Mouse (Mus musculus): Measurements from ENCODE around the gene Sumo1.

DNA sequence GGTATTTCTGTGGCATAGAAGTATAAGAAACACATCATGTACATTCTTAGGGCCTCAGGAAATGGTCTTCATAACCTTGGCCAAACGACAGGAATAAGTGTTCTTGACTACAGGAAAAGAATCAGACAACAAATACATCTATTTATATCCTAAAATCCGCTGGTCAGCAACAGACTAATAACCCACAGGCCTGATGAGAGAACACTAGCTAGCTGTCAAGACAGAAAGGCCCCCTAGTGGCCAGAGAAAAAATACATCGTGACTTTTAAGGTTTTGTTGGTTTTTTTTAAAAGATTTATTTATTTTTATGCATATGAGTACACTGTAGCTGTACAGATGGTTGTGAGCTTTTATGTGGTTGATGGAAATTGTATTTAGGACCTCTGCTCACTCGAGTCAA lies 49.3 kb upstream of the Sumo1 start:
- TF ChIP-seq POLR2A (IDR thresholded peaks at IDR 0.05; ENCODE audit: insufficient read depth, low read length) (no peak), EP300 (IDR thresholded peaks at IDR 0.05; ENCODE audit: insufficient read depth, low read depth, low read length) (no peak)
